Mouse (Mus musculus) cerebellum, postnatal 4 days (tissue): ENCODE measurements at regions not wholly inside any gene's neighbourhood (a gene's known extent, or its start where the extent isn't known, plus 50 kb on each side); places are given as distances from the start of the nearest gene placed in this dataset.

Experiments used
- DNase-seq, 2 experiments: peaks; one replicate each; pipeline ENCODE4 v3.0.0; 2022; ENCODE audit warnings: low spot score in 2 of 2, mixed read lengths in 1 of 2

GRCm38 (mm10) chr13:84565644-84566532 lies 343.8 kb downstream of the Tmem161b start:
- peak in 1 of 2 experiments; percentile 25 for DNase-seq

GRCm38 (mm10) chr13:84566533-84566832 lies 344.4 kb downstream of the Tmem161b start:
- DNase-seq, result peak in 1 of 2 experiments; percentile 4

DNA sequence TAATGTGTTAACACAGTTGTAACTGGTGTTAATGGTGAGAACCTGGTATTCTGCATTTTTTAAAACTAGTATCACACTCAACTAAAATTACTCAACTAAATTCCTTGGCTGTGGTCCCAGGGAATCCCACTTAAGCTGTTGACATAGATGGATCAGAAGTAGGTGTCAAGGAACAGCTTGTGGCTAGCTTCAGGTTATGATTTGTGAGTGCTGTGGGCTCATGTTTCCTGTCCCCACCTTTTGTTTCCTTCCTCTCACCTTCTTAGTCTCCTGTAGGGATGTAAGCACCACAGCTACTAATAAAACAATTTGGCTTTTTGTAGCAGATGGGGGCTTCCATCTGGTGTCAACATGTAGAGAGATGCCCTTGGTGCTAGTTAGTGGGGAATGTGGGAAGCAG lies 347.3 kb downstream of the Tmem161b start:
- no peak for DNase-seq

GRCm38 (mm10) chr13:84570206-84570605 lies 348.1 kb downstream of the Tmem161b start:
- DNase-seq, result no peak

DNA sequence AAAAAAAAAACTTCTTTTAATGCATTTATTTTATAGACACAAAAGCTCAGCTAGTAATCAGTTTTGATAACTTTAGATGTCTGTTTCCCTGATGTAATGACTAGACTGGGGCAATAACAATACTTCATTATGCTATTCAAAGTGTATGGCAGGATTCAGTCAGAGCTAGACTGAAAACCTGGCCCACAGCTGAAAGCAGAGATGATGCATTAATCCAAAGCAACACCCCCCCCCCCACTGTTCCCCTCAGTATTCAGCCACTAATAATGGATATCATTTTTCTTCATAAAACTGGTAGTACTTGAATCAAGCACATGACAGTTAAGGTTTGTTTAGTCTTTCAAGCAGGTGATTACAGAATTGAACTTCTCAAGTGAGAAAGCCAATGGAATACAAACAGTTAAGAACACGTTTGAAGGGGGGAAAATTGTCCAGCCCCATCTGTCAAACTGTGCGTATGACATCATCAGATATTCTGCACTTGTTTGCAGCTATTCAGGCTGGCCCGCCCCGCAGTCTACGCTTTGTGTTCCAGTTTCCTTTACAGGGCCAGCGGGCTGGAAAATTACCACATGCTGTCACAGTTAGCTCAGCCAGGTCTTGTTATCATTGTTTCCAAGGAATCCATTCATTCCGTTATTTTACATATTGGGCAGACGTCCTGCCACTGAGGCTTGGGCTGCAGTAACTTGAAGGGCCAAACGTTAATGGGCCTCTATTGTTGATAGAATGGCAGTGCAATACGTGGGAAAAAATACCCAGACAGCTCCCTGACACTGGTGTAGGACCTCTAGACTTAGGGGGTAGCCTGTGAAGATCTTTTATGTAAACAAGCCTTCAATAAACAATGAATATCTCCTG lies 349.1 kb downstream of the Tmem161b start:
- DNase-seq, result peak; percentile 45 to 83

- no peak for DNase-seq
Measured at GRCm38 (mm10) chr13:84571845-84572193, 349.7 kb downstream of the Tmem161b start.

DNA sequence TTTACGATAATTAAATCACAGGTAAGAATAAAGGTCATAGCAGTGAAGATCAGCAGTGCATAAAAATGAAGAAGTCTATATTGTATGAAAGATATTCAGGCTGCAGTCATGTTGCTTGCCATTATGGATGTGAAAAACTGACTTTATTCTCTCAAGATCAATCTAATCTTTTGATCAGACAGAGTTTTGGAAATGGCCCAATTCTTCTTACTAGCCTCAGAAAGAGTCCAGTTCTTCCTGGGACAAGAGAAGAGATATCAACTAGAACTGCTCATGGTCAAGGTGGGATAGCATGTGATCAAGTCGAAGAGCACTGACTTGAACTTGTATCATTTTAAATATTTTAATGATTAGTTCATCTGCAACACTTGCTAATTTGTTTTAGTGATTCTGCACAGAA lies 350.1 kb downstream of the Tmem161b start:
- no peak for DNase-seq

- DNase-seq, result no peak
Measured at GRCm38 (mm10) chr13:84596585-84597142, 374.6 kb downstream of the Tmem161b start.

GRCm38 (mm10) chr13:84602612-84603011 lies 380.5 kb downstream of the Tmem161b start:
- no peak for DNase-seq

DNA sequence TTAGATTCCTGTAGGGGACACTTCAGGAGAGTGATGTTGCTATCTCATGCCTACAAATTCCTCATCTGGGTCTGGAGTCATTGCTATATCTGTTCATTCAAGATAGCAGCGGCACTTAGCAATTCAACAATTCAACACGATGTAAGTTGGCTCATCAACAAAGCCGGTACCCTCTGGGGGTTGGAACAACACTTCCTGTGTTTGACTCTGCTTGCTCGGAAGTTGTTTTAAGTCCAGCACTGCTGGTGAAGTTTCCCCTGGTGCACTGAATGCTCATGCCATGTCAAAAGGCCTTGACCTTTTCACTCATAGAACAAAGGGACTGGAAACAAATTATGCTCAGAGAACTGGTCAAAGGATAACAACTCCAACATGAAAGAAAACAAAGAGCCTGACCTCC lies 390.4 kb downstream of the Tmem161b start:
- DNase-seq, result no peak

- peak in 1 of 2 experiments; percentile 18 for DNase-seq
Measured at GRCm38 (mm10) chr13:84613004-84613403, 390.9 kb downstream of the Tmem161b start.

GRCm38 (mm10) chr13:84624691-84625090 lies 402.6 kb downstream of the Tmem161b start:
- DNase-seq, result no peak

GRCm38 (mm10) chr13:84625527-84625926 lies 403.4 kb downstream of the Tmem161b start:
- DNase-seq, result no peak

GRCm38 (mm10) chr13:84625927-84626326 lies 403.8 kb downstream of the Tmem161b start:
- no peak for DNase-seq

- DNase-seq, result no peak
Measured at GRCm38 (mm10) chr13:84626397-84626796, 404.3 kb downstream of the Tmem161b start.

- no peak for DNase-seq
Measured at GRCm38 (mm10) chr13:84630686-84631085, 408.6 kb downstream of the Tmem161b start.

DNA sequence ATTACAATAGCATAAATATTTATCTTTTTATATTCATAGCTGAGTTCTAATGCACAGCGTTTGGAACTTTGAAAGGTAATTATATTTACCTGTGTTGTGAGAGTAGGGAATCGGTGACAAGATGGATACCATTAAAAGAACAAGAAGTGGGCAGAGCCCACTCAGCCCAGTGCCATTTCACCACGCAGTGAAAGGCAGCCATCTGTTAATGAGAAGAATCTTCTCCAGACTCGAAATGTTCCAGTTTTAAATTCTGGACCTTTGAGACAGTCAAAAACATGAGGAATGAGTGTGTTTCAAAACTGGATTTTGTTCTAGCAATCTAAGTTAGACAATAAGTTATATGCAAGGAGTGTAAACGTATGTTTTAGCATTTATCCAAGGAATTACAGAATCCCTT lies 410.4 kb downstream of the Tmem161b start:
- DNase-seq, result no peak

- no peak for DNase-seq
Measured at GRCm38 (mm10) chr13:84636831-84637230, 414.7 kb downstream of the Tmem161b start.

- DNase-seq, result no peak
Measured at GRCm38 (mm10) chr13:84637606-84638005, 415.5 kb downstream of the Tmem161b start.

GRCm38 (mm10) chr13:84638401-84638934 lies 416.4 kb downstream of the Tmem161b start:
- DNase-seq, result no peak

GRCm38 (mm10) chr13:84639087-84640022 lies 417.3 kb downstream of the Tmem161b start:
- no peak for DNase-seq
